Mouse (Mus musculus): ENCODE measurements at regions not wholly inside any gene's neighbourhood (a gene's known extent, or its start where the extent isn't known, plus 50 kb on each side); places are given as distances from the start of the nearest gene placed in this dataset.
A peak's percentile ranks its signal among the peaks of the same experiment; 100 is the strongest.

GRCm38 (mm10) chr3:38820787-38821186 is 66.0 kb upstream of the Fat4 start:
- 65% methylated on average over 9 of the region's 9 CpGs for WGBS (ENCODE audit: insufficient replicate concordance)
- DNase-seq, result no peak
- no peak overlapping the region for H3K4me3 ChIP-seq (ENCODE audit: low read depth, low read length)
- H3K9me3 ChIP-seq (ENCODE audit: low read length), result no peaks in the 10 kb centered on the region
- no peaks in the 10 kb centered on the region for H3K4me1 ChIP-seq (ENCODE audit: insufficient read depth)
- TF ChIP-seq CTCF (IDR thresholded peaks at IDR 0.05; ENCODE audit: low read depth) (no peak), EP300 (IDR thresholded peaks at IDR 0.05; ENCODE audit: low read depth) (no peak)
- no peak for ATAC-seq
- H3K9ac ChIP-seq (replicated peaks), result no peak overlapping the region
- no peak overlapping the region for H3K4me2 ChIP-seq (ENCODE audit: low read depth, low read length)
- no peaks in the 10 kb centered on the region for H3K27me3 ChIP-seq (ENCODE audit: insufficient read depth, low read length)
- no peaks in the 10 kb centered on the region for H3K36me3 ChIP-seq (replicated peaks; ENCODE audit: insufficient read depth, low read length)
- no peak overlapping the region for H3K27ac ChIP-seq (ENCODE audit: low read depth)

DNA sequence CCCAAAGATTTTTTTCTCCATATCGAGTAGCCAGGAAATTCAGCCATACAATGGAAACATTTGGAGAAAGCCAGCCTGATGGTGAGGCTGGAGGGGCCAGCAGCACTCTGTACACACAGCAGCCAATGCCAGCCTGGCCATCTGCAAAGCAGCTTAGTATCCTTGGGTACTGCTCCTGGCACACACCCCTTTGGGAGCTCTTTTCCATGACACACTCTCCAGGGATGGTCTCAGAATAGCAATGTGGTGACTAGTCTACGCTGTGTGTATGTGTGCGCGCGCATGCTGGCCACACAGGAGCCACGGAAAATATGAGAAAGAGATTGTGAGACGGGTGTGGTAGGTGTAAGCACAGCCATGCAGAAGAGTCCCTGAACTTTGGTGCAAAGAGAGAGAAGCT is 66.4 kb upstream of the Fat4 start:
- DNase-seq (no peak), ATAC-seq (no peak)
- Histone ChIP-seq H3K4me3 (ENCODE audit: low read depth, low read length) (no peak overlapping the region), H3K27ac (ENCODE audit: low read depth) (no peak overlapping the region), H3K4me1 (ENCODE audit: insufficient read depth) (no peaks in the 10 kb centered on the region), H3K9me3 (ENCODE audit: low read length) (no peaks in the 10 kb centered on the region), H3K36me3 (replicated peaks; ENCODE audit: insufficient read depth, low read length) (no peaks in the 10 kb centered on the region), H3K9ac (replicated peaks) (no peak overlapping the region), H3K27me3 (ENCODE audit: insufficient read depth, low read length) (no peaks in the 10 kb centered on the region), H3K4me2 (ENCODE audit: low read depth, low read length) (no peak overlapping the region)
- TF ChIP-seq CTCF (IDR thresholded peaks at IDR 0.05; ENCODE audit: low read depth), result no peak
- TF ChIP-seq EP300 (IDR thresholded peaks at IDR 0.05; ENCODE audit: low read depth), result no peak
- WGBS (ENCODE audit: insufficient replicate concordance), result 85% methylated on average over 7 of the region's 7 CpGs

GRCm38 (mm10) chr3:38817651-38818050 is 69.1 kb upstream of the Fat4 start:
- Histone ChIP-seq H3K36me3 (replicated peaks; ENCODE audit: insufficient read depth, low read length) (no peaks in the 10 kb centered on the region), H3K9me3 (ENCODE audit: low read length) (no peaks in the 10 kb centered on the region), H3K4me1 (ENCODE audit: insufficient read depth) (no peaks in the 10 kb centered on the region), H3K4me3 (ENCODE audit: low read depth, low read length) (no peak overlapping the region), H3K27ac (ENCODE audit: low read depth) (no peak overlapping the region), H3K4me2 (ENCODE audit: low read depth, low read length) (no peak overlapping the region), H3K9ac (replicated peaks) (no peak overlapping the region), H3K27me3 (ENCODE audit: insufficient read depth, low read length) (no peaks in the 10 kb centered on the region)
- 84% methylated on average over 5 of the region's 5 CpGs for WGBS (ENCODE audit: insufficient replicate concordance)
- TF ChIP-seq CTCF (IDR thresholded peaks at IDR 0.05; ENCODE audit: low read depth) (no peak), EP300 (IDR thresholded peaks at IDR 0.05; ENCODE audit: low read depth) (no peak)
- DNase-seq (no peak), ATAC-seq (no peak)

DNA sequence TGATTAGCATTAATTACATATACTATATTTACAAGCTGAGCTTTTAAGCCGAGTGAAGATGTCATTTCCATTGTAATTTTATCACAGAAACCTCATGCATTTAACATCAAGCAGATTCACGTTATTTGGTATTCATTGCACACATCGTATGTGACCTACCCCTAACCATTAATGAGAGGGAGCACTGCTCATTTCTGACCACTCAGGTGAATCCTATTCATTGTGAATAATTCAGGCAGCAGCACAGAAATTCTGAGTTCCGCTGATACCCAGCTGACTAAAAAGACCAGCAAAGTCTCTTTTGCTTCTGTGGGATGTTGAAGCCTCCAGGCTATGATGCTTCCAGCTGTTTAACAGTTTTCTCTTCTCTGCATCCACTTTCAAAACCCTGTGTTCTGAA is 74.3 kb upstream of the Fat4 start:
- no peak for TF ChIP-seq CTCF (IDR thresholded peaks at IDR 0.05; ENCODE audit: low read depth)
- TF ChIP-seq EP300 (IDR thresholded peaks at IDR 0.05; ENCODE audit: low read depth), result no peak
- no peak overlapping the region for H3K4me3 ChIP-seq (ENCODE audit: low read depth, low read length)
- 83% methylated on average over 4 of the region's 4 CpGs for WGBS (ENCODE audit: insufficient replicate concordance)
- ATAC-seq, result no peak
- H3K9me3 ChIP-seq (ENCODE audit: low read length), result no peaks in the 10 kb centered on the region
- no peak overlapping the region for H3K27ac ChIP-seq (ENCODE audit: low read depth)
- no peaks in the 10 kb centered on the region for H3K4me1 ChIP-seq (ENCODE audit: insufficient read depth)
- no peaks in the 10 kb centered on the region for H3K27me3 ChIP-seq (ENCODE audit: insufficient read depth, low read length)
- no peak overlapping the region for H3K4me2 ChIP-seq (ENCODE audit: low read depth, low read length)
- H3K9ac ChIP-seq (replicated peaks), result no peak overlapping the region
- DNase-seq, result no peak
- H3K36me3 ChIP-seq (replicated peaks; ENCODE audit: insufficient read depth, low read length), result no peaks in the 10 kb centered on the region

- Histone ChIP-seq H3K36me3 (replicated peaks; ENCODE audit: insufficient read depth, low read length) (no peaks in the 10 kb centered on the region), H3K9me3 (ENCODE audit: low read length) (no peaks in the 10 kb centered on the region), H3K27me3 (ENCODE audit: insufficient read depth, low read length) (no peaks in the 10 kb centered on the region), H3K4me3 (ENCODE audit: low read depth, low read length) (no peak overlapping the region), H3K4me2 (ENCODE audit: low read depth, low read length) (no peak overlapping the region), H3K9ac (replicated peaks) (no peak overlapping the region), H3K4me1 (ENCODE audit: insufficient read depth) (no peaks in the 10 kb centered on the region), H3K27ac (ENCODE audit: low read depth) (no peak overlapping the region)
- ATAC-seq (no peak), DNase-seq (no peak)
- 0 out of 2 replicates have a peak, but pooled peaks have one; percentile 16 for TF ChIP-seq CTCF (IDR thresholded peaks at IDR 0.05; ENCODE audit: low read depth)
- TF ChIP-seq EP300 (IDR thresholded peaks at IDR 0.05; ENCODE audit: low read depth), result no peak
- 77% methylated on average over 8 of the region's 8 CpGs for WGBS (ENCODE audit: insufficient replicate concordance)
These were observed 75.1 kb upstream of the Fat4 start for GRCm38 (mm10) chr3:38811635-38812034.

DNA sequence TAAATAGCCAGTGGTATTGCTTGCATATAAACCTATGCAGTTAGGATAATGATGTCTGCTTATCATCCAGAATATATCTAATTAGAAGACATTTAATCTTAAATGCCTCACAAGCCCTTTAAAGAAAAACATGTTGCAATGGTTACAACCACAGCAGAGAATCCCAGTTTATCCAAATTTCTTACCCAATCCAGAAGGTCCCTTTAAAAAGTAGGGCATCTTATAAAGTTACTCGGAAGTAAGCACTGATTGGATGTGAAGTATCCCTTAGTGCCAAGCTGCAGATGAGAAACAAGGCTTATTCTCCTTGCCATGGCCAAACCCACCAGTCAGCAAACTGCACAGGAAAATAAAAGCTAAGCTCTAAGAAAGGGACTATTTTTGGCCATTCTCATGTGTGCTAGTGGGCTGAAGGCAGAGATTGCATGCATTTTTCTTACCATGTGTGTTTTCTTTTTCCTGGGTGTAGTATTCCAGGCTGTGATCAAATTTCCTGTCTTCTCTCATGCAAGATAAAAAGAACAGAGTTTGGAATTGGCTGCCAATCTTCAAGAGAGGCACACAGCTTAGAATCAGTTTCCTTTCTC is 80.2 kb upstream of the Fat4 start:
- Histone ChIP-seq H3K4me2 (ENCODE audit: low read depth, low read length) (no peak overlapping the region), H3K4me1 (ENCODE audit: insufficient read depth) (no peaks in the 10 kb centered on the region), H3K27ac (ENCODE audit: low read depth) (no peak overlapping the region), H3K36me3 (replicated peaks; ENCODE audit: insufficient read depth, low read length) (no peaks in the 10 kb centered on the region), H3K9ac (replicated peaks) (no peak overlapping the region), H3K27me3 (ENCODE audit: insufficient read depth, low read length) (no peaks in the 10 kb centered on the region), H3K4me3 (ENCODE audit: low read depth, low read length) (no peak overlapping the region), H3K9me3 (ENCODE audit: low read length) (no peaks in the 10 kb centered on the region)
- 61% methylated on average over 1 of the region's 1 CpGs for WGBS (ENCODE audit: insufficient replicate concordance)
- ATAC-seq, result no peak
- no peak for TF ChIP-seq CTCF (IDR thresholded peaks at IDR 0.05; ENCODE audit: low read depth)
- TF ChIP-seq EP300 (IDR thresholded peaks at IDR 0.05; ENCODE audit: low read depth), result no peak
- no peak for DNase-seq

GRCm38 (mm10) chr3:38806036-38806435 is 80.7 kb upstream of the Fat4 start:
- no peak overlapping the region for H3K27ac ChIP-seq (ENCODE audit: low read depth)
- no peak for TF ChIP-seq EP300 (IDR thresholded peaks at IDR 0.05; ENCODE audit: low read depth)
- TF ChIP-seq CTCF (IDR thresholded peaks at IDR 0.05; ENCODE audit: low read depth), result no peak
- no peak overlapping the region for H3K4me2 ChIP-seq (ENCODE audit: low read depth, low read length)
- no peak for ATAC-seq
- H3K4me3 ChIP-seq (ENCODE audit: low read depth, low read length), result no peak overlapping the region
- no peaks in the 10 kb centered on the region for H3K9me3 ChIP-seq (ENCODE audit: low read length)
- H3K36me3 ChIP-seq (replicated peaks; ENCODE audit: insufficient read depth, low read length), result no peaks in the 10 kb centered on the region
- H3K27me3 ChIP-seq (ENCODE audit: insufficient read depth, low read length), result no peaks in the 10 kb centered on the region
- 79% methylated on average over 5 of the region's 5 CpGs for WGBS (ENCODE audit: insufficient replicate concordance)
- no peak for DNase-seq
- no peaks in the 10 kb centered on the region for H3K4me1 ChIP-seq (ENCODE audit: insufficient read depth)
- no peak overlapping the region for H3K9ac ChIP-seq (replicated peaks)
